Mouse (Mus musculus) CD4-positive naive resting alpha-beta T cell, adult 57 days (primary cell): ENCODE measurements around the gene Eml5. TPM values are rescaled to one million over a fixed set of nuclear protein-coding genes. Genes with fewer than 3 reads are reported as not detected.

Experiments
- total RNA-seq: library from RNA; stranded (reverse); gene quantifications from one replicate; pipeline ENCODE4 v1.2.4, GENCODE M21; 2023

Eml5 gene
- 44.7 TPM for total RNA-seq

GRCm38 (mm10) chr12:98900881-98901801, at the start of gene Eml5:
Gene Eml5, minus strand, starts transcription at chr12:98901484.

GRCm38 (mm10) chr12:98920194-98920991, 19.1 kb upstream of the Eml5 start, which contains the start of gene Ttc8:
Gene Ttc8, plus strand, starts transcription at chr12:98920574.

GRCm38 (mm10) chr12:98746746-98747379, 154.4 kb downstream of the Eml5 start, which contains the start of gene Zc3h14:
Gene Zc3h14, plus strand, starts transcription at chr12:98746964.

GRCm38 (mm10) chr12:98736951-98737800, 164.1 kb downstream of the Eml5 start, which contains the start of gene Ptpn21:
Gene Ptpn21, minus strand, starts transcription at chr12:98737405.

Other genes starting within 250 kb of the Eml5 start
- gene Ptpn21, start 164.1 kb downstream of the Eml5 start, total RNA-seq, result 4.4 TPM
- 85.6 TPM for gene Zc3h14, start 154.5 kb downstream of the Eml5 start, total RNA-seq
- gene Ttc8, start 19.1 kb upstream of the Eml5 start, total RNA-seq, result 2.2 TPM